ENCODE assay signal across 27 mouse cellular contexts in genomic region chr9:62263652-62264051, GRCm38 (mm10). TPM values are rescaled to one million over a fixed set of nuclear protein-coding genes. Genes with fewer than 3 reads are reported as not detected.
A peak's percentile ranks its signal among the peaks of the same experiment; 100 is the strongest.
DNase-seq lines count a peak whose midpoint lies in the region; TF ChIP-seq lines count a peak whose summit lies in the region.
"Had no signal": no experiment of that assay in that cellular context is flagged by ENCODE, and none has a peak within 500 bp of the region (broad histone marks: within the 10 kb centered on the region; RNA-seq: fewer than 3 reads in every experiment).

No protein-coding gene starts in this region.

- no peaks in the 10 kb centered on the region for H3K9me3 ChIP-seq in E14TG2a.4 (ENCODE audit: low read length)
- H3K9me3 ChIP-seq: embryonic facial prominence, embryonic 12.5 days; embryonic facial prominence, embryonic 15.5 days; G1E; heart, embryonic 12.5 days; heart, embryonic 15.5 days had no signal

- H3K4me3 ChIP-seq in E14TG2a.4 (replicated peaks; ENCODE audit: low read length), result 0 out of 2 replicates have a peak overlapping the region, but pooled peaks have one; percentile 10
- H3K4me3 ChIP-seq: embryonic facial prominence, embryonic 12.5 days; embryonic facial prominence, embryonic 15.5 days; gastrocnemius, adult 2 months; heart, embryonic 12.5 days; heart, embryonic 15.5 days had no signal

- no peaks in the 10 kb centered on the region; the same call in 1 of the 2 replicates for H3K27me3 ChIP-seq in E14TG2a.4 (ENCODE audit: insufficient read depth, low read length)
- H3K27me3 ChIP-seq: embryonic facial prominence, embryonic 12.5 days; embryonic facial prominence, embryonic 15.5 days; heart, embryonic 12.5 days; heart, embryonic 15.5 days; Patski had no signal

- H3K4me1 ChIP-seq in E14TG2a.4 (replicated peaks; ENCODE audit: low read depth, low read length), result peaks cover 30% of the 10 kb centered on the region
- H3K4me1 ChIP-seq: embryonic facial prominence, embryonic 12.5 days; embryonic facial prominence, embryonic 15.5 days; heart, embryonic 12.5 days; heart, embryonic 15.5 days had no signal

- DNase-seq in adrenal gland, postnatal 14 days, result peak; percentile 24
- DNase-seq in adrenal gland, postnatal 25 days, result no peak
- DNase-seq in ES-CJ7 (ENCODE audit: low read depth, low spot score), result peak; percentile 62
- DNase-seq in kidney, adult 18-20 months, result no peak
- DNase-seq in yolk sac, embryonic 10.5 days (ENCODE audit: low spot score), result no peak
- DNase-seq: B cell, adult 2 months; cerebellum, adult 18-20 months; cerebellum, adult 9-10 months; cerebellum, postnatal 14 days; forebrain, postnatal 0 days; gastrocnemius, adult 2 months; gastrocnemius, postnatal 14 days; heart, adult 18-20 months; heart, postnatal 14 days; heart, postnatal 4 days; kidney, adult 8-10 months had no signal

- H3K36me3 ChIP-seq in E14TG2a.4 (ENCODE audit: insufficient read depth, low read length), result no peaks in the 10 kb centered on the region
- H3K36me3 ChIP-seq: embryonic facial prominence, embryonic 12.5 days; embryonic facial prominence, embryonic 15.5 days; G1E; heart, embryonic 12.5 days; heart, embryonic 15.5 days had no signal

- no peak for TF ChIP-seq CTCF in E14TG2a.4 (conservative IDR thresholded peaks at IDR 0.05; ENCODE audit: low read length)

RNA-seq across cellular contexts. Expression of gene Spesp1, which starts 18.4 kb away (rescaled TPM):
- not detected in 2 replicates for total RNA-seq in adrenal gland, postnatal 14 days (2021)
- total RNA-seq in adrenal gland, postnatal 25 days (2021), result not detected in 2 replicates
- total RNA-seq: adrenal gland, postnatal 36 days; CH12.LX; gastrocnemius, adult 2 months; gastrocnemius, postnatal 14 days; gastrocnemius, postnatal 4 days; heart, adult 18-20 months; heart, postnatal 14 days; heart, postnatal 4 days; hindbrain, postnatal 0 days had no signal

Comparison
In these comparisons a context has a peak if more than half of its experiments do, and no peak if none do; other contexts are left out.
1. DNase-seq: peak in adrenal gland, postnatal 14 days (single experiment) and ES-CJ7 (single experiment); none in adrenal gland, postnatal 25 days (single experiment), kidney, adult 18-20 months (single experiment) and yolk sac, embryonic 10.5 days (single experiment).